Mouse (Mus musculus) G1E (cell line): Measurements from ENCODE around the gene Agfg2.

Source experiments
- CTCF ChIP-seq: IDR thresholded peaks from 2 replicates; pipeline ENCODE4 v1.5.1; 2012; ENCODE audit warnings: low read depth, low read length, inconsistent platforms, mixed read lengths
- GATA1 ChIP-seq: IDR thresholded peaks from 2 replicates; pipeline ENCODE4 v1.6.1; 2012; ENCODE audit warnings: borderline replicate concordance, low read length, inconsistent platforms, mixed read lengths
- GATA2 ChIP-seq: IDR thresholded peaks from 2 replicates; pipeline ENCODE4 v1.6.1; 2012; ENCODE audit warnings: low read depth, low read length, inconsistent platforms, borderline replicate concordance
- POLR2AphosphoS5 ChIP-seq: IDR thresholded peaks from 2 replicates; pipeline ENCODE4 v1.6.1; 2012; ENCODE audit warnings: low read depth, low read length, inconsistent platforms; ENCODE audit not compliant: insufficient replicate concordance
- TAL1 ChIP-seq: conservative IDR thresholded peaks from 2 replicates; pipeline ENCODE4 v1.6.1; 2012; ENCODE audit warnings: low read depth, low read length, inconsistent platforms, mixed read lengths

- no peak for TF ChIP-seq CTCF
- no peak for TF ChIP-seq GATA1
- no peak for TF ChIP-seq GATA2
- TF ChIP-seq POLR2AphosphoS5 = no peak
- TF ChIP-seq TAL1 = no peak
Measured at GRCm38 (mm10) chr5:137694796-137695195, 10.3 kb upstream of the Agfg2 start.
